Mouse (Mus musculus) midbrain, embryonic 13.5 days (tissue): Measurements from ENCODE around the gene Snap23. TPM values are rescaled to one million over a fixed set of nuclear protein-coding genes. Genes with fewer than 3 reads are reported as not detected.

Experiments used
- ATAC-seq: fragments of 200-750 bp; cut with Nextera tagmentation; 2 replicates; pipeline ENCODE4 v1.8.0; 2017; ENCODE audit warnings: mild to moderate bottlenecking, moderate TSS enrichment, moderate library complexity
- H3K27ac ChIP-seq: fragments of 300-500 bp; sonication (generic); 2 replicates; pipeline ENCODE4 v1.5.1; 2015; ENCODE audit warnings: inconsistent platforms, mild to moderate bottlenecking, moderate library complexity
- H3K27me3 ChIP-seq: fragments of 300-500 bp; sonication (generic); 2 replicates; pipeline ENCODE4 v1.6.1; 2015; ENCODE audit warnings: mild to moderate bottlenecking, inconsistent platforms
- H3K36me3 ChIP-seq: fragments of 300-500 bp; sonication (generic); 2 replicates; pipeline ENCODE4 v1.6.1; 2015; ENCODE audit warnings: mild to moderate bottlenecking, inconsistent platforms
- H3K4me1 ChIP-seq: fragments of 300-500 bp; sonication (generic); replicated peaks from 2 replicates; pipeline ENCODE4 v1.6.1; 2015; ENCODE audit warnings: inconsistent platforms
- H3K4me2 ChIP-seq: fragments of 300-500 bp; sonication (generic); replicated peaks from 2 replicates; pipeline ENCODE4 v1.6.1; 2015; ENCODE audit warnings: moderate library complexity, mild to moderate bottlenecking, inconsistent platforms
- H3K4me3 ChIP-seq: fragments of 300-500 bp; sonication (generic); replicated peaks from 2 replicates; pipeline ENCODE4 v1.5.1; 2015; ENCODE audit warnings: mild to moderate bottlenecking, inconsistent platforms
- H3K9ac ChIP-seq: fragments of 300-500 bp; sonication (generic); replicated peaks from 2 replicates; pipeline ENCODE4 v1.6.1; 2015; ENCODE audit warnings: mild to moderate bottlenecking, inconsistent platforms
- H3K9me3 ChIP-seq: fragments of 300-500 bp; sonication (generic); 2 replicates; pipeline ENCODE4 v1.6.1; 2016; ENCODE audit warnings: mild to moderate bottlenecking, inconsistent platforms
- WGBS: fragments of 180-500 bp; shearing (Covaris S2); methylation state at CpG from one replicate; pipeline ENCODE4 v1.1.7; 2015; 5-methylcytosine and 5-hydroxymethylcytosine counted together
- polyA plus RNA-seq: library from polyadenylated mRNA; unstranded; fragments of >200 nt; fragmentation: Nextera tagmentation; extraction: Ambion mirVana; gene quantifications from 2 replicates; pipeline ENCODE4 v1.2.1, GENCODE M21; 2015

Snap23 gene
- polyA plus RNA-seq, result 18.9 and 20.2 TPM in 2 replicates

DNA sequence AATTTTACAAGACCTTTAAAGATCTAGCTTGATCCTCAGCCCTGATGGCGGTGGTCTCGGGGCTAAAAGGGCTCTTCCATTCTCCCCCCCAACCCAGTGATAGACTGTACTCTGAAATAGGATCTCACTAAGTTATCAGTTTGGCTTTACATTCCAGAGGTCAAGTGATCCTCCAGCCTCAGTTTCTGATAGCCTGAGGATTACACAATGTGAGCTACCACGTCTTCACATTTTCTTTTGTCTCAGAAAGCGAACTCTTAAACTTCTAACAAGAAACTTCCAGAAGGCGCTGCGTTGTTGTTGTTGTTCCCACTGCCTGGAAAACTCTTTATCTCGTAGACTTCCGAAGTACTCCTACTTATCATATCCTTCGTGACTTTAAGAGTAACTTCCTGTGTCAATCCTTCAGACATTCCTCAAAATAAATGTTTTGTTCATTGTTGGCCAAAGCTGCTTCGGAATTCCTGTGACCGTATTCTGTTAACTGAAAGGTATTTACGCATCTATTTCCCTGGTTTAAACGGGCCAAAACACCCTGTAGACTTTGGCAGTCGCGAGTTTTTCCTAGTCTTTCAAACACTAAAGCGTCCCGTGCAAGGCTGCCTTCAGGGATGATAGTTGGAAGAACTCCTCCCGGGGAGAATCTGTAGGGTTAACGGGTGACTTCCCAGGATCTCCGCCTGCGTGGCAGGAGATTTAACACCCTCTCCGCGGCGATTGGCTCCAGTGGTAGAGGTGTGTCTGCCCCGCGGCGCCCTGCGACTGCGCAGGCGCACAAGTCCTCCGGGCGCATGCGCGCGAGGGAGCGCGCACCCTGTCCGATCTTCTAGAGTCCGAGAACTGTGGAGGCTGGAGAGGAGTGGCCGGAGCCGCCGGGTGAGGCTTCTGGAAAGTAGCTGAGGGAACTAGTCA lies at the start of gene Snap23:
Gene Snap23 (plus strand): TSS at position 786 of the 912 bp plus-strand sequence.
- Histone ChIP-seq H3K4me2 (peak within 1 kb of the TSS; percentile 76), H3K4me1 (peaks cover 31% of the 10 kb centered on the region), H3K9me3 (no peaks in the 10 kb centered on the region), H3K4me3 (peak within 1 kb of the TSS; percentile 75), H3K36me3 (peaks cover 6% of the 10 kb centered on the region; the same call in 1 of the 2 replicates), H3K27me3 (no peaks in the 10 kb centered on the region), H3K27ac (peak within 1 kb of the TSS; percentile 72), H3K9ac (peak within 1 kb of the TSS; percentile 84)
- WGBS, result 2% methylated on average over 42 of the region's 42 CpGs
- peak; percentile 94 for ATAC-seq

DNA sequence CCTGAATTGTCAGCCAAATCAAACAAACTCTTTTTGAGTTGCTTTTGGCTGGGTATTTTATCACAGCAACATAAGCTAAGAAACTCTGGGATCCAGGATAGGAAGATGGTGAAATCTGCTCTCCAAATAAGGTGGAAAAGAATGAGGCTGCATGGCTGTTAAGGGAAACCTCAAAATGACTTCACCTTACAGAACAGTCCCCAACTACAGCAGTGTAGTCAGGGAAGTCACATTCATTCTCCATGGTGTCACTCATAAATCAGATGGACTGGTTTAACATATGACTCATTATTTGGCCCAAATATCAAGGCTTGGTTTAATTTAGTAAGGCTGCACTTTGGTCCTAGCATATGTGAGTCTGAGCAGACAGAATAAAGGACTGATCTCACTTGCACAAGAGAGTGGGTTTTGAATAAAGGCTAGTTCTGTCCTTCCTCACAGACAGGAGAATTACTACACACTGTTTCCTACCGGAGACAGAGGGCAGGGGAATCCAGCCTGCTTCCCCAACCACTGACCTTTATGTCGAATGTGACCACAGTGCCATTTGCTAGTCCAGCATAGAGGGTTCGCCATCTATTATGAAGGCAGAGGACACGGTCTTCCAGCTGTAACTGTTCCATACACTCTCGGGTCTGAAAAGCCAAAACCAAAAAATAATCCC lies 48.8 kb upstream of the Snap23 start:
- 92% methylated on average over 5 of the region's 5 CpGs for WGBS
- Histone ChIP-seq H3K9ac (no peak overlapping the region), H3K4me3 (no peak overlapping the region), H3K4me2 (no peak overlapping the region), H3K9me3 (no peaks in the 10 kb centered on the region), H3K4me1 (no peaks in the 10 kb centered on the region), H3K27ac (no peak overlapping the region), H3K27me3 (no peaks in the 10 kb centered on the region), H3K36me3 (peaks cover 88% of the 10 kb centered on the region)
- no peak for ATAC-seq

DNA sequence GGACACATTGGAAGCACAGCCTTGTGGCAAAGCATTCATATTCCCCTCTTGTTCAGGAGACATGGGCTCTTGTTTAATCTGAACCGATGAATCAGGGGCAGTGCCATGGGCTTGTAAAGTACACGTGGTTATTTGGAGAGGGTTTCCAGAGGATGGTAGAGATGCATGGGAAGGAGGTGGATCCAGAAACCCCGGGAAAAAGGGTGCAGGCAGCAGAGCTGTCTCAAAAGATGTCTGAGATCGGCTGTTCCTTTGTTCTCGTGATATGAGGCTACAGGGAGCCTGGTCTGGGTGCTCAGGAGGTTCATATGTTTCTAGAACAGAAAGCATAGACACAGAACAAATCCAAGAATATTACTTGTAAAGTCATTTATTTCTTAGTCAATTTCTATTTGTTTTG lies 40.7 kb upstream of the Snap23 start:
- H3K36me3 ChIP-seq, result peaks cover 95% of the 10 kb centered on the region
- no peak for ATAC-seq
- no peak overlapping the region for H3K27ac ChIP-seq
- no peaks in the 10 kb centered on the region for H3K27me3 ChIP-seq
- H3K4me1 ChIP-seq, result no peaks in the 10 kb centered on the region
- H3K9me3 ChIP-seq, result no peaks in the 10 kb centered on the region
- H3K4me3 ChIP-seq, result no peak overlapping the region
- H3K4me2 ChIP-seq, result no peak overlapping the region
- H3K9ac ChIP-seq, result no peak overlapping the region
- 88% methylated on average over 5 of the region's 5 CpGs for WGBS

DNA sequence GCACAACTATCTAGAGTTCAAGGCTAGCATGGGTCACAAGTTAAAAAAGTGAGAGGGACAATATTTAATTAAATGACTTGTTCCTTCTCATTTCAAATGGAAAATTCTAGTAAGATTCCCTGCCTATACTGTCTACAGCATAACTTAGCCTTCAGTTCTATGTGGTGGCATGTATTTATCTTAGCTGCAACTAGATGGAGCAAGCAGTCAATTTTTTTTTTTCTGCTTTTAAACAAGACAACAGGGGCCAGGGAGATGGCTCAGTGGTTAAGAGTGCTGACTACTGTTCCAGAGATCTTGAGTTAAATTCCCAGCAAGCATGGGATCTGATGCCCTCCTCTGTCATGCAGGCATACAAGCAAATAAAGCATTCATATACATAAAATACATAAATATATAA lies 37.9 kb upstream of the Snap23 start:
- peaks cover 94% of the 10 kb centered on the region for H3K36me3 ChIP-seq
- H3K27me3 ChIP-seq, result no peaks in the 10 kb centered on the region
- H3K4me3 ChIP-seq, result no peak overlapping the region
- H3K4me1 ChIP-seq, result no peaks in the 10 kb centered on the region
- no peak overlapping the region for H3K4me2 ChIP-seq
- no peak for ATAC-seq
- no peak overlapping the region for H3K27ac ChIP-seq
- no peak overlapping the region for H3K9ac ChIP-seq
- H3K9me3 ChIP-seq, result no peaks in the 10 kb centered on the region

DNA sequence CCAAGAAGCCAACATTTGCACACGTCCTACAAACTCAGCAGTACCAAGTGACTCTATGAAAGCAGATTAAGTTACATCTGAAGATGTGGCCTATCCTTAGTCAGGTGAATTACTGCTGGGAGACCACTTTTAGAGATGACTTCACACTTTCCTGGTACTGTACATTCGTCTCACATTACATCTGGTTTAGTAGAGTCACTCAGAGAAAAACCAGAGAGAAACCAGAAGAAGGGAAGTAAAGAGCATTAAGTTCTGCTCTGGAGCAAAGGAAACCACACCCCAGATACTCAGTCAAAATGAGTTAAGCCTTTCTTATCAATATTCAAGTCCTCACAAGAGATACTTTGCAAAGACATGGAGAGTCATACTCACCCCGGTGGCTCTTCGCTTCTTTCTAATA lies 36.2 kb upstream of the Snap23 start:
- no peak overlapping the region for H3K4me3 ChIP-seq
- H3K36me3 ChIP-seq, result peaks cover 89% of the 10 kb centered on the region
- H3K4me1 ChIP-seq, result no peaks in the 10 kb centered on the region
- no peaks in the 10 kb centered on the region for H3K27me3 ChIP-seq
- WGBS, result 94% methylated on average over 4 of the region's 4 CpGs
- no peak overlapping the region for H3K9ac ChIP-seq
- no peak for ATAC-seq
- no peak overlapping the region for H3K27ac ChIP-seq
- no peak overlapping the region for H3K4me2 ChIP-seq
- no peaks in the 10 kb centered on the region for H3K9me3 ChIP-seq

DNA sequence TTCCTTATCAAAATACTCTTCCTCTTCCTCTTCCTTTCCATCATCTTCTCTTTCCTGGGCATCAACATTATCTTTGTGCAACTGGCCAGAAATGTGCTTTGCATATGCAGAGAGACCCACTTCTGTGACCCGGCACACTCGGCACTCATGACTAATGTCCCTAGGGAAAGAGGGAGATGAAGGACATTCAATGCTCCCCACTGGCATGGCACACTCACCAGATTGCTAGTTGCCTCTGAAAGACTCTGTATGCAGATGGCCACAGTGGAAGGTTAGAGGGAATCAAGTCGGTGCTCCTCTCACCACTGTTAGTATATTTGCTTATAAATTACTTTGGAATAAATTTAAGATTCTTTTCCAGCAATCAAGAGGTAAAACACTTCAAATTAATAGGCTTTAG lies 28.1 kb upstream of the Snap23 start:
- H3K36me3 ChIP-seq, result peaks cover 17% of the 10 kb centered on the region
- no peaks in the 10 kb centered on the region for H3K9me3 ChIP-seq
- peak; percentile 66 for ATAC-seq
- H3K4me3 ChIP-seq, result no peak overlapping the region
- no peak overlapping the region for H3K9ac ChIP-seq
- peaks cover 11% of the 10 kb centered on the region for H3K4me1 ChIP-seq
- 54% methylated on average over 3 of the region's 3 CpGs for WGBS
- no peak overlapping the region for H3K27ac ChIP-seq
- H3K27me3 ChIP-seq, result no peaks in the 10 kb centered on the region
- no peak overlapping the region for H3K4me2 ChIP-seq

DNA sequence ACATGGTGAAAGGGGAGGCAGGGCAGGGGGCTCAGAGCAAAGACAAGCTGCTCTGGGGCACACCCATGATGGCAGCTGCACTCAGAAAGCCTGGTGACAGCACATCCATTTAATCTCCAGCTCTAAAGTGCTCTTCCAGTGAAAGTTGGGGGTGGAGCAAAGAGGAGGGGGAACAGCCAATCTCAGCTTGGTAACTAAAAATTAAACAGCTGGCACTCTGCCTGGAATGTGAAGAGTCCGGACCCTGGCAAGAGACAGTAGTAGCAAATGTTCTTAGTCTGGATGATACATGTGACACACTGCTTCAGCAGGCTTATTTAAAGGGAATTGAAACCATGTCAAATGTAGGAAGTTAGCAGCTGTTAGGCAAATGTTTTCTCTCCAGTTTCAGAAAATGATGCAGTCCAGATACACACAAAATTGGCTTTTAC lies 27.7 kb upstream of the Snap23 start:
- ATAC-seq, result peak; percentile 86
- Histone ChIP-seq H3K27ac (no peak overlapping the region), H3K27me3 (no peaks in the 10 kb centered on the region), H3K9me3 (no peaks in the 10 kb centered on the region), H3K4me1 (peaks cover 11% of the 10 kb centered on the region), H3K4me2 (no peak overlapping the region), H3K36me3 (peaks cover 17% of the 10 kb centered on the region), H3K4me3 (no peak overlapping the region), H3K9ac (no peak overlapping the region)
- WGBS, result 29% methylated on average over 1 of the region's 1 CpGs

DNA sequence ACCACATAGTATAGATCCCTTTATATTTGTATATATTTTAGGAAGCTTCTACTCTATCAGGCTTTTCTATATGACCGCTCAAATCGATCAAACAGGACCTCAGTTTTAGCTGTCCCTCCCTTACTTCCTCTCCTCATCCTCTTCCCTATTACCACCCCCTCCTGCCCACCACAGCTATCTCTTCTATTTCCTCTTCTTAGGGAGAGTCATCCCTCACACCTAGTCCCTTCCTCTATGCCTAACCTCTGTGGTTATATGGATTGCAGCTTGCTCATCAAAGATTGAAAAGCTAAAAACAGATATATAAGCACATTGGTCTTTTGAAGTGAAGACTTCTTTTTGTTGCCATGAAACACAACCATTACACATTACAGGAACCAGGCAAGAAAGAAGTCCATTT lies 22.7 kb upstream of the Snap23 start:
- Histone ChIP-seq H3K27ac (no peak overlapping the region), H3K36me3 (peaks cover 31% of the 10 kb centered on the region), H3K4me3 (no peak overlapping the region), H3K27me3 (no peaks in the 10 kb centered on the region), H3K4me1 (peaks cover 5% of the 10 kb centered on the region; the same call in 1 of the 2 replicates), H3K4me2 (no peak overlapping the region), H3K9me3 (no peaks in the 10 kb centered on the region), H3K9ac (no peak overlapping the region)
- WGBS, result 97% methylated on average over 2 of the region's 2 CpGs
- no peak for ATAC-seq

DNA sequence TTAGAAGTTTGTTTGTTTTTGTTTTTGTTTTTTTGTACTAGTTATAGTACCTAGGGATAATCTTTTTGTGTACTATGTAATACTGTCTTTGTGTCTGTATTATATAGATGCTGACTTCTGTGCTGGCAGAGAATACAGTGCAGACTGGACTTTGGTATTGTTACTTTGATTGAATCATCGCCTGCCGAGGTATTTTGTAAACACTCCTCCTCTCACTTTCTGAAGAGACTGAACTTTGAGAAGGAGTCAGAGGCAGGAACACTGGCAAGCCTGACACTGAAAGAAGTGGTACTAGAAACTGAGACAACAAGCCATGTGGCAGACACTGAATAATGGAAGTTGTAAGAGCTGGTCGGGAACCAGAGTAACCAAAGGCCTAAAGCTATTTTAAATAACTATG lies 10.6 kb upstream of the Snap23 start:
- Histone ChIP-seq H3K4me2 (no peak overlapping the region), H3K4me3 (no peak overlapping the region), H3K27ac (no peak overlapping the region), H3K9ac (no peak overlapping the region), H3K4me1 (peaks cover 4% of the 10 kb centered on the region; the same call in 1 of the 2 replicates), H3K27me3 (no peaks in the 10 kb centered on the region), H3K36me3 (peaks cover 29% of the 10 kb centered on the region), H3K9me3 (no peaks in the 10 kb centered on the region)
- WGBS, result 88% methylated on average over 3 of the region's 3 CpGs
- no peak for ATAC-seq

DNA sequence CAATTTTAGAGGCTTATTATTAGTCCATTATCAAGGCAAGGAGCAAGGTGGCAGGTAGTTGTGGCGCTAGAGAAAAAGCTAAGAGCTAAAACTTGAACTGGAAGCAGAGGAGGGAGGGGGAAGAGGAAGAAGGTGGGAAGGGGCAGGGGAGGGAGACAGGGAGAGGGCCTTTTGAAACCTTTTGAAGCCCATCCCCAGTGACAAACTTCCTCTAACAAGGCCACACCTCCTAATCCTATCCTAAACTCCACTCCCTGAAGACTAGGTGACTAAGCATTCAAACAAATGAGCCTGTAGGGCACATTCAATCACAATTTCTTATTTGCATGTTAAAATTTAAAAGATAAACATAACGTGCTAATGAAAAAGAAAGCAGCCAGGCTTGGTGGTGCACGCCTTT lies 8.7 kb upstream of the Snap23 start:
- H3K9me3 ChIP-seq, result no peaks in the 10 kb centered on the region
- peaks cover 17% of the 10 kb centered on the region for H3K4me1 ChIP-seq
- ATAC-seq, result no peak
- H3K4me2 ChIP-seq, result no peak overlapping the region
- no peak overlapping the region for H3K9ac ChIP-seq
- peaks cover 11% of the 10 kb centered on the region for H3K36me3 ChIP-seq
- WGBS, result 97% methylated on average over 3 of the region's 3 CpGs
- no peak overlapping the region for H3K27ac ChIP-seq
- H3K27me3 ChIP-seq, result no peaks in the 10 kb centered on the region
- no peak overlapping the region for H3K4me3 ChIP-seq

DNA sequence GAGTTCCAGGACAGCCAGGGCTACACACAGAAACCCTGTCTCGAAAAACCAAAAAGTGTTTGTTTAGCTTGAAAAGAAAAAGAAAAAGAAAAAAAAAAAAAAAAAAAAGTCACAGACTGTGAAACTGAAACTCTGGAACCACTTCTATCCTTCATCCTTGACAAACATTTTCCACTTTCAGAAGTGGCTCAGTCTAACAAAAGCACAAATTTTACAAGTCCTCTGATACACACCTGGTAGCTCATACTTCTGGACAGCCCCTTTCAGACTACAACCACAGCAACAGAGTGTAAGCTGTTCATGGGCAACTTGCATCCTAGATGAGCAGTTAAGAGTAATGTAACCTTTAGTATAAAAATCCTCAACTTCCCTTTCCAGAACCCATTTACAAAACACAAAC lies 5.9 kb upstream of the Snap23 start:
- no peaks in the 10 kb centered on the region for H3K9me3 ChIP-seq
- peaks cover 17% of the 10 kb centered on the region for H3K4me1 ChIP-seq
- no peaks in the 10 kb centered on the region for H3K27me3 ChIP-seq
- no peak overlapping the region for H3K27ac ChIP-seq
- H3K9ac ChIP-seq, result no peak overlapping the region
- no peak overlapping the region for H3K4me2 ChIP-seq
- ATAC-seq, result no peak
- H3K4me3 ChIP-seq, result no peak overlapping the region
- 85% methylated on average over 1 of the region's 1 CpGs for WGBS
- H3K36me3 ChIP-seq, result 0 out of 2 replicates have a peak, but pooled peaks cover 2% of the 10 kb centered on the region

DNA sequence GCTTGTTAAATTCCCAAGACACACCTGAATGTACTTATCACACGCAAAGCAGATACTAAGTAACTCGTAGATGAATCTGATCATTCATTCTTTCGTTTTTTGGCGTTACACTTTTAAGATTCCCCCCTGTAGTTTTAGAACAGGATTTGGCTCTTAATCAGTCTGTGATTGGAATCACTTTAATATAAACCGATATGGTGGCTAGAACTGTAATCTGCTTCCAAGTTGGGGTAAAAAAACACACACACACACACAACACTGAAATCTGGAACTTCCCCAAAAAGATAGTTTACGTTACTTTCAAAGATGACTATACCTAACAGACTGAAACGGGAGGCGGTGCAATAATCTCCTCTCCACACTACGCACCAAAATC lies 4.6 kb upstream of the Snap23 start:
- peak overlapping the region; percentile 89 for H3K4me2 ChIP-seq
- no peaks in the 10 kb centered on the region for H3K27me3 ChIP-seq
- WGBS, result 28% methylated on average over 9 of the region's 9 CpGs
- 0 out of 2 replicates have a peak, but pooled peaks cover 2% of the 10 kb centered on the region for H3K36me3 ChIP-seq
- peak overlapping the region; percentile 95 for H3K9ac ChIP-seq
- no peak for ATAC-seq
- H3K9me3 ChIP-seq, result no peaks in the 10 kb centered on the region
- no peak overlapping the region; the same call in 1 of the 2 replicates for H3K27ac ChIP-seq
- peak overlapping the region; percentile 93 for H3K4me3 ChIP-seq
- peaks cover 23% of the 10 kb centered on the region for H3K4me1 ChIP-seq
